Mouse (Mus musculus): Measurements from ENCODE around the gene Sox13. TPM values are rescaled to one million over a fixed set of nuclear protein-coding genes. Genes with fewer than 3 reads are reported as not detected.

Gene Sox13
- polyA plus RNA-seq, 1 experiment from 2014 or later, result 6.0 TPM

DNA sequence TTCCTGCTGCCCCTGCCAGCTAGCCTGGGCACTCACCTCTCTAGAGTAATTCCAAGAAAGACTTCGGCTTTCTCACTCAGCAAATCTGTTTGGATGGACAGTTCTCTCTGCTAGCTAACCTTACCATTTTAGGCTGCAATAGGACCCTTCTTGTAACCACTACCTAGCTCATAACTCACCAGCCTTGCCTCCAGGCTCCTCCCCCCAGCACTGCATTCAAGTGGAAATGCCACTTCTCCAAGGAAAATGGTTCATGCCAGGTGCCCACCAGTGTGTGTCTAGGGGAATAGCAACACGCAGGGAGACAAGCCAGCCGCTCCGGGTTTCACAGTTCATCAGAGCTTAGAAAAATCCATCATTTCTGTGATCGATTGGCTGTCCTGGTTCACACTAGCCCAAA, 46.6 kb downstream of the Sox13 start:
- Histone ChIP-seq H3K9me3 (no peaks in the 10 kb centered on the region), H3K4me1 (replicated peaks) (peaks cover 5% of the 10 kb centered on the region), H3K4me2 (no peak overlapping the region), H3K27ac (replicated peaks) (no peak overlapping the region), H3K4me3 (no peak overlapping the region), H3K9ac (no peak overlapping the region), H3K36me3 (no peaks in the 10 kb centered on the region), H3K27me3 (no peaks in the 10 kb centered on the region)
- no peak for ATAC-seq (ENCODE audit: low FRiP score, low read depth)
- 87% methylated on average over 5 of the region's 5 CpGs for WGBS

GRCm38 (mm10) chr1:133375696-133376346, 48.4 kb downstream of the Sox13 start:
- Histone ChIP-seq H3K9me3 (no peaks in the 10 kb centered on the region), H3K4me3 (no peak overlapping the region), H3K27ac (replicated peaks) (no peak overlapping the region), H3K4me1 (replicated peaks) (no peaks in the 10 kb centered on the region), H3K27me3 (no peaks in the 10 kb centered on the region), H3K9ac (no peak overlapping the region), H3K36me3 (no peaks in the 10 kb centered on the region), H3K4me2 (no peak overlapping the region)
- 55% methylated on average over 10 of the region's 10 CpGs for WGBS
- ATAC-seq (ENCODE audit: low FRiP score, low read depth), result no peak

DNA sequence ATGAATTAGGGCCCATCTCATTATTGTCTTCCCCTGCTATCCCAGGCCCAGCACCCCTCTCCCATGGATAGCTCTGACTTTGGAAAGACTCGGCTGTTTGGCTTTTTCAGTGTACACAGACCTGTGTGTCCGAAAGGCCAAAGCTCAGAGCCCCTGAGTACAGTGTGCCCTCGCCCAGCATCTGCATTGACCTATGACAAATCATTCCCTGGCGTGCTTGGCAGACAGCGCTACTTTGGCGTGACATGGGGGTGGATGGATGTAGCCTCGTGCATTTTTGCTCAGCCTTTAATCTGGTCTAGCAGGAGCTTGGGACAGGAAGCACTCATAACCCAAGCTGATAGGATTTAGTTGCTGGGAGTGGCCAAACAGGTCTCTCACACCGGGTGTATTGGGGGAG, 52.1 kb downstream of the Sox13 start:
- WGBS, result 73% methylated on average over 8 of the region's 8 CpGs
- Histone ChIP-seq H3K36me3 (no peaks in the 10 kb centered on the region), H3K27ac (replicated peaks) (no peak overlapping the region), H3K4me2 (no peak overlapping the region), H3K9me3 (no peaks in the 10 kb centered on the region), H3K9ac (no peak overlapping the region), H3K4me1 (replicated peaks) (peaks cover 12% of the 10 kb centered on the region), H3K4me3 (no peak overlapping the region), H3K27me3 (no peaks in the 10 kb centered on the region)
- no peak for ATAC-seq (ENCODE audit: low FRiP score, low read depth)

- H3K27me3 ChIP-seq, result no peaks in the 10 kb centered on the region
- no peak for ATAC-seq (ENCODE audit: low FRiP score, low read depth)
- H3K27ac ChIP-seq (replicated peaks), result no peak overlapping the region
- peaks cover 12% of the 10 kb centered on the region for H3K4me1 ChIP-seq (replicated peaks)
- H3K36me3 ChIP-seq, result no peaks in the 10 kb centered on the region
- no peaks in the 10 kb centered on the region for H3K9me3 ChIP-seq
- no peak overlapping the region for H3K9ac ChIP-seq
- H3K4me3 ChIP-seq, result no peak overlapping the region
- 80% methylated on average over 6 of the region's 6 CpGs for WGBS
- H3K4me2 ChIP-seq, result no peak overlapping the region
These were observed 52.7 kb downstream of the Sox13 start for GRCm38 (mm10) chr1:133371431-133371830.

DNA sequence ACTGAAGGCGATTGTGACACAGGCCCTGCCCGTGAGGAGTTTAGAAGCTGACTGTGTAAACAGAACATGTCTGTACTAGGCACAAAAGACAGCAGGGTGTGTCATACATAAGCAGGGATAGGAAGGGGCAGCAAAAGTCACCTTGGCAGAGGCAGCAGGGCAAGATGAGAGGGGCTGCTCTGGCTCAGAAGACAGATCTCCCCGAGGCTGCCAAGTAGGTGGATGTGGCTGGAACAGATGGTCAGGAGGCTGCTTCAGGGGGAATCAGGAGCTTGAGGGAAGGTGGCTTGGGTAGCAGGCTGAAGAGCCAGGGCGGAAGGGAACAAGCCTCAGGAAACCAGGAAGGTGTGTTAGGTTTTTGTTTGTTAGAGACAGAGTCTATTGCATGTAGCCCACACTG, 53.8 kb downstream of the Sox13 start:
- Histone ChIP-seq H3K36me3 (no peaks in the 10 kb centered on the region), H3K4me3 (no peak overlapping the region), H3K27me3 (no peaks in the 10 kb centered on the region; the same call in 1 of the 2 replicates), H3K9ac (no peak overlapping the region), H3K9me3 (no peaks in the 10 kb centered on the region), H3K27ac (replicated peaks) (no peak overlapping the region), H3K4me1 (replicated peaks) (peaks cover 12% of the 10 kb centered on the region), H3K4me2 (no peak overlapping the region)
- no peak for ATAC-seq (ENCODE audit: low FRiP score, low read depth)
- WGBS, result 77% methylated on average over 4 of the region's 4 CpGs

GRCm38 (mm10) chr1:133368644-133369043, 55.5 kb downstream of the Sox13 start:
- WGBS, result 66% methylated on average over 10 of the region's 10 CpGs

GRCm38 (mm10) chr1:133367606-133368488, 56.3 kb downstream of the Sox13 start:
- 16% methylated on average over 11 of the region's 11 CpGs for WGBS
- Histone ChIP-seq H3K4me2 (peak overlapping the region; percentile 7; the same call in 1 of the 2 replicates), H3K9ac (no peak overlapping the region), H3K36me3 (no peaks in the 10 kb centered on the region), H3K4me3 (no peak overlapping the region), H3K27ac (replicated peaks) (no peak overlapping the region), H3K4me1 (replicated peaks) (peaks cover 30% of the 10 kb centered on the region), H3K9me3 (no peaks in the 10 kb centered on the region), H3K27me3 (peaks cover 5% of the 10 kb centered on the region; the same call in 1 of the 2 replicates)
- no peak for ATAC-seq (ENCODE audit: low FRiP score, low read depth)

More at GRCm38 (mm10) chr1:133368644-133369043, 55.5 kb downstream of the Sox13 start:
- H3K9me3 ChIP-seq, result no peaks in the 10 kb centered on the region
- no peaks in the 10 kb centered on the region for H3K36me3 ChIP-seq
- peaks cover 26% of the 10 kb centered on the region for H3K4me1 ChIP-seq (replicated peaks)
- H3K27ac ChIP-seq (replicated peaks), result no peak overlapping the region
- H3K4me3 ChIP-seq, result no peak overlapping the region
- no peak overlapping the region for H3K9ac ChIP-seq
- H3K27me3 ChIP-seq, result peaks cover 5% of the 10 kb centered on the region; the same call in 1 of the 2 replicates
- no peak overlapping the region for H3K4me2 ChIP-seq
- ATAC-seq (ENCODE audit: low FRiP score, low read depth), result no peak

DNA sequence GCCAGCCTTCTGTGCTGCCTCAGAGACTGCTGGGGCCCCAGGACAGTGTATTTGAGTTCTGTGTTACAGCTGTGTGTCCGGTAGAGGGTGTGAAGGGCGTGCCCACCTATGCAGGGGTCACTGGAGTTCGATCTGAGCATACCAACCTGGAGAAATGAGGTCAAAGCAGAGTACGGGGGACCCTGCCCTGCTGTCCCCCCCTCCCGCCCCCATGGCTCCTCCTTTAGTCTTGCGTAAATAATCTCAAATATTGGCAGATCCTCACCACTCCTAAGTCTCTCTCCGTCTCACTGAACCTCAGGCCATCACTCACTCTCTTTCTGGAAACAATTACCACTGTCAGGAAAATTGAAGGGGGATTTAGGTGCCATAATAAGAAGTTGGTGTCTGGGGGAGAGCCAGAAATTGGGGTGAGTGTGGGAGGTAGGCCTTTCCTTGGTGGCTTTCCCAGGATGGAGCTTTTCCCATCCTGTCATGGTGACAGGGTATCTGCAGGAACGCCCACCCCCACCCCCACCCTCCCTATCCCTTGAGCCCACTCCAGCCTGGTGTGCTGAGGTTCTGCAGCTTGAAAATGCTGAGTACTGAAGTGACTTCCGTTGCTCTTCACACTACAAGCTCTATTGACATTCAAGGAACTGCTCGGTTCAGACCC, 57.1 kb downstream of the Sox13 start:
- WGBS, result 56% methylated on average over 10 of the region's 10 CpGs
- H3K4me2 ChIP-seq, result peak overlapping the region; percentile 7; the same call in 1 of the 2 replicates
- no peak for ATAC-seq (ENCODE audit: low FRiP score, low read depth)
- H3K36me3 ChIP-seq, result no peaks in the 10 kb centered on the region
- H3K9ac ChIP-seq, result no peak overlapping the region
- no peak overlapping the region for H3K4me3 ChIP-seq
- peaks cover 30% of the 10 kb centered on the region for H3K4me1 ChIP-seq (replicated peaks)
- H3K9me3 ChIP-seq, result no peaks in the 10 kb centered on the region
- no peak overlapping the region for H3K27ac ChIP-seq (replicated peaks)
- peaks cover 8% of the 10 kb centered on the region; the same call in 1 of the 2 replicates for H3K27me3 ChIP-seq

- Histone ChIP-seq H3K9ac (no peak overlapping the region), H3K4me3 (no peak overlapping the region), H3K27ac (replicated peaks) (no peak overlapping the region), H3K36me3 (no peaks in the 10 kb centered on the region), H3K27me3 (peaks cover 9% of the 10 kb centered on the region; the same call in 1 of the 2 replicates), H3K4me1 (replicated peaks) (peaks cover 30% of the 10 kb centered on the region), H3K9me3 (no peaks in the 10 kb centered on the region), H3K4me2 (peak overlapping the region; percentile 87; the same call in 1 of the 2 replicates)
- no peak for ATAC-seq (ENCODE audit: low FRiP score, low read depth)
- 56% methylated on average over 2 of the region's 2 CpGs for WGBS
These were observed 59.3 kb downstream of the Sox13 start for GRCm38 (mm10) chr1:133364890-133365289.

GRCm38 (mm10) chr1:133364022-133364630, 60.1 kb downstream of the Sox13 start:
- Histone ChIP-seq H3K36me3 (no peaks in the 10 kb centered on the region), H3K9me3 (no peaks in the 10 kb centered on the region), H3K4me2 (peak overlapping the region; percentile 87), H3K4me3 (peak overlapping the region; percentile 70), H3K4me1 (replicated peaks) (peaks cover 30% of the 10 kb centered on the region), H3K9ac (peak overlapping the region; percentile 60), H3K27ac (replicated peaks) (peak overlapping the region; percentile 65), H3K27me3 (peaks cover 9% of the 10 kb centered on the region; the same call in 1 of the 2 replicates)
- WGBS, result 1% methylated on average over 27 of the region's 27 CpGs
- ATAC-seq (ENCODE audit: low FRiP score, low read depth), result peak; percentile 13; the same call in 1 of the 2 replicates

DNA sequence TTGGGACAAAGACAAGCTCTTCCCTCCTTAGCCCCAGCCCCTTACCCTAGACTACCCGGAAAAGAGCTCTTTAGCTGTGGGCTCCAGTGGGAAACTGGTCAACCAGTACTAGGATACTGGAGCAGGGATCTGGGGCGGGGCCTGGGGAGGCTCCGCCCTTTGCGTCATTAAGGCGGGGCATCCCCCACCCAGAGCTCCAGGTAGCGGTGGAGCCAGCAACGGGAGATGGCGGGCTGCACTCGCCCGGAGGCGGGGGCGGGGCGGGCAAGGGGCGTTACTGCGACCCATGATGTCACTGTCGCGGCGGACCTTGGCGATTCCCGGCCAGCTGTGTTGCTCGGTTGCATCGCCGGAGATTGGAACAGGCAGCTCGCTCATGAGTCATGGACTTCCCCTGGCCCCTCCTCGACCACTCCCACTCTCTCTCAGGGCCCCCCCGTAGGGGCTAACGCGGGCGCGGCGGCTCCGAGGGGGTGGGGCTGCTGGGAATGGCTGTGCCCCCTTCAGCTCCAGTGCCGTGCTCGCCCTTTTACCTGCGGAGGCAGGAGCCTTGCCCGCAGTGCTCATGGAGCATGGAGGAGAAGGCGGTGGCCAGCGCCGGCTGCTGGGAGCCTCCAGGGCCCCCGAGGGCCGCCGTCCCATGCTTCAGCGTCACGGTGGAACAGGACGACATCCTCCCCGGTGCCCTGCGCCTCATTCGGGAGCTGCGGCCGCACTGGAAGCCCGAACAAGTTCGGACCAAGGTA, 60.7 kb downstream of the Sox13 start, which contains the start of gene Etnk2:
Etnk2 (plus strand) TSS at position 297 of the 746 bp plus-strand sequence.
- H3K9me3 ChIP-seq, result no peaks in the 10 kb centered on the region
- H3K4me1 ChIP-seq (replicated peaks), result peaks cover 27% of the 10 kb centered on the region
- peaks cover 9% of the 10 kb centered on the region; the same call in 1 of the 2 replicates for H3K27me3 ChIP-seq
- peak; percentile 85 for ATAC-seq (ENCODE audit: low FRiP score, low read depth)
- no peaks in the 10 kb centered on the region for H3K36me3 ChIP-seq
- peak within 1 kb of the TSS; percentile 70 for H3K4me3 ChIP-seq
- under 1% methylated on average over 52 of the region's 52 CpGs for WGBS
- H3K4me2 ChIP-seq, result peak within 1 kb of the TSS; percentile 87
- peak within 1 kb of the TSS; percentile 60 for H3K9ac ChIP-seq
- H3K27ac ChIP-seq (replicated peaks), result peak within 1 kb of the TSS; percentile 65

Data from hindbrain, embryonic 15.5 days (tissue).